18 mouse cellular contexts compared by ENCODE assay signal in genomic region chr15:3260309-3260708, GRCm38 (mm10). TPM values are rescaled to one million over a fixed set of nuclear protein-coding genes. Genes with fewer than 3 reads are reported as not detected.
"Had no signal": no experiment of that assay in that cellular context is flagged by ENCODE, and none has a peak within 500 bp of the region (broad histone marks: within the 10 kb centered on the region; RNA-seq: fewer than 3 reads in every experiment).

No protein-coding gene starts in this region.

- ATAC-seq: liver, embryonic 12.5 days; midbrain, embryonic 13.5 days; midbrain, embryonic 16.5 days had no signal

- H3K4me1 ChIP-seq: limb, embryonic 13.5 days; liver, embryonic 12.5 days; liver, embryonic 15.5 days; megakaryocyte, embryonic 14.5 days; midbrain, embryonic 10.5 days; midbrain, embryonic 13.5 days; neural tube, embryonic 13.5 days had no signal

- H3K4me3 ChIP-seq: limb, embryonic 10.5 days; limb, embryonic 13.5 days; liver, embryonic 12.5 days; liver, embryonic 15.5 days; megakaryocyte, embryonic 14.5 days; midbrain, embryonic 10.5 days; midbrain, embryonic 13.5 days; myocyte; neural tube, embryonic 13.5 days had no signal

- H3K4me2 ChIP-seq: limb, embryonic 13.5 days; liver, embryonic 12.5 days; liver, embryonic 15.5 days; midbrain, embryonic 13.5 days; neural tube, embryonic 13.5 days had no signal

- H3K9ac ChIP-seq: limb, embryonic 13.5 days; liver, embryonic 12.5 days; liver, embryonic 15.5 days; midbrain, embryonic 13.5 days; neural tube, embryonic 13.5 days had no signal

- H3K27ac ChIP-seq: limb, embryonic 10.5 days; limb, embryonic 13.5 days; liver, embryonic 12.5 days; liver, embryonic 15.5 days; midbrain, embryonic 10.5 days; midbrain, embryonic 13.5 days; neural tube, embryonic 13.5 days had no signal

- H3K36me3 ChIP-seq: limb, embryonic 10.5 days; limb, embryonic 13.5 days; liver, embryonic 12.5 days; liver, embryonic 15.5 days; midbrain, embryonic 10.5 days; midbrain, embryonic 13.5 days; neural tube, embryonic 13.5 days had no signal

- DNase-seq: kidney, adult 8-10 months; kidney, postnatal 10 days; kidney, postnatal 36 days; liver; retina, postnatal 1 day; right cerebral cortex, postnatal 25 days; thymus, adult 18-20 months; thymus, postnatal 36 days had no signal

- H3K27me3 ChIP-seq: limb, embryonic 13.5 days; liver, embryonic 12.5 days; liver, embryonic 15.5 days; megakaryocyte, embryonic 14.5 days; midbrain, embryonic 13.5 days; neural tube, embryonic 13.5 days had no signal

- H3K9me3 ChIP-seq: limb, embryonic 10.5 days; limb, embryonic 13.5 days; liver, embryonic 12.5 days; liver, embryonic 15.5 days; megakaryocyte, embryonic 14.5 days; midbrain, embryonic 10.5 days; midbrain, embryonic 13.5 days; neural tube, embryonic 13.5 days had no signal

RNA-seq across cellular contexts. Expression of gene Ccdc152, which starts 43.0 kb away (rescaled TPM):
- polyA plus RNA-seq: limb, embryonic 10.5 days; midbrain, embryonic 10.5 days; midbrain, embryonic 16.5 days; myocyte; neural tube, embryonic 13.5 days had no signal
